Mouse (Mus musculus) right cerebral cortex, adult 2 months (tissue): ENCODE results near the gene Dapk1.
"Not testable (repeated sequence)": the region's sequence is repeated elsewhere in the genome, so short reads cannot be mapped to it uniquely, and the experiment has no call there.

ENCODE experiments used
- DNase-seq, 2 experiments: peaks; one replicate each; pipeline ENCODE4 v3.0.0; 2021 to 2022; ENCODE audit warnings: low spot score in 2 of 2

Dapk1 gene

DNA sequence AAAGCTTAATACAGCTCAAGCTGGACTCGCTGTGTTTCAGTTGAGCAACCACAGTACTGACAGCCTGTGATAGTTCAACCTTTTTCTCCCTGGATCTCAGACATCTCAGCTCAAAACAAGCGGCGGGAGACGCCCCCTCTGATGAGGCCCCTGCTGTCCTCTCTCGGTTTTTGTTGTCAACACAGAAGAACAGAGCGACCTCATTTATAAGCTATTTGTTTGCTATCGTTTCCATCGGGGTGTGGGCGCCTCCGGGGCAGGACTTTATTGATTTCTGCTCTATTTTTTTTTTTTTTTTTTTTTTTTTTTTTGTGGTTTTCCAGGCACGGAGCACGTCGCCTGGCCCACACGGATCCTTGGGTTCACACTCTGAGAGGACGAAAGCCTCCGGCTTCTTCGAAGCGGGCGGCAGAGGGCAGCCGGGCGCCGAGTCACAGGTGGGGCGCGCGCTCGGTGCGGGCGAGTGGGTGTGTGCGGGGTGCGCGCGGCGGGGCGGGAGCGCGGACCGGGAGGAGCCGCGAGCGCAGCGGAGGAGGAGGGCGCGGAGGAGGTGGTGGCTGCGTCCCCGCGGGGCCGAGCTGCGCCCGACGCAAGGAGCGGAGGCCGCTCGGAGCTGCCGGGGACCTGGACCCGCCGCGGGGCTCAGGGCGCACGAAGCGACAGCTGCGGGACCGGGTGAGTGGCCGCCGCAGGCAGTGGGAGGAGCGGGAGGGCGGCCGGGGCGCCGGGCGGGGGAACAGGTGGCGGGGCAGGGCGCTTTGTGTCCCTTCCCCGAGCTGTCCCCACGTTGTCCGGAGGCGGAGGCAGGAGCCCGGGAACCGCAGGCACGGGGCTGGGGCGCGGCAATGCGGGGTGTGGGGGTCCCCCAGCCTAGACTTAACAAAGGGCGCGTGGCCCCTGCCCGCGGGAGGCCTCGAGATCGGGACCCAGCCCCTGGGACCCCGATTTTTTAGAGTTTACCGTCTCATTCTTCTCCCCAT lies at the start of gene Dapk1:
Gene Dapk1, plus strand, starts transcription at position 512 of the 980 bp plus-strand sequence.
- peak; percentile 81 to 82 for DNase-seq

GRCm38 (mm10) chr13:60553326-60553725 lies 48.4 kb upstream of the Dapk1 start:
- no peak for DNase-seq

DNA sequence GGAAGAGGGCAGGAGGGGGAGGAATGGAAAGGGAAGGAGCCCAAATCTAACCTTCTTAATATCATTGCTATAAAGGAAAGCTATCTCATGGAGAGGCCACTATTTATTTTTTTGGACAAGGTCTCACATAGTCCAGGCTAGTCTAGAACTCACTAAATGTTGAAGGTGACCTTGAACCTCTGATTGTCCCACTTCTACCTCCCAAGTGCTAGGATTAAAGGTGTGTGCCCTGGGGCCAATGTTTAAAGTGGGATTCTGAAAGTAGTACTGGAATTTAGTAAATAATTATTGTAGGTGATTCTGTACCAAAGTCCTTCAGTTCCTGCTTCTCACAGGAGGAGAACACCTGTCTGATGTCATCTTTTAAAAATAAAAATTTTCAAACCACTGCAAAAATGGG lies 45.3 kb upstream of the Dapk1 start:
- DNase-seq = no peak

- DNase-seq = no peak
Observed at GRCm38 (mm10) chr13:60556911-60557310, 44.8 kb upstream of the Dapk1 start.

- DNase-seq = peak; percentile 22 to 35
Observed at GRCm38 (mm10) chr13:60564303-60564702, 37.4 kb upstream of the Dapk1 start.

GRCm38 (mm10) chr13:60568934-60569548 lies 32.7 kb upstream of the Dapk1 start:
- no peak for DNase-seq

- DNase-seq = no peak
Observed at GRCm38 (mm10) chr13:60569549-60569941, 32.2 kb upstream of the Dapk1 start.

- no peak for DNase-seq
Observed at GRCm38 (mm10) chr13:60573541-60573940, 28.2 kb upstream of the Dapk1 start.

- no peak for DNase-seq
Observed at GRCm38 (mm10) chr13:60573971-60574370, 27.8 kb upstream of the Dapk1 start.

DNA sequence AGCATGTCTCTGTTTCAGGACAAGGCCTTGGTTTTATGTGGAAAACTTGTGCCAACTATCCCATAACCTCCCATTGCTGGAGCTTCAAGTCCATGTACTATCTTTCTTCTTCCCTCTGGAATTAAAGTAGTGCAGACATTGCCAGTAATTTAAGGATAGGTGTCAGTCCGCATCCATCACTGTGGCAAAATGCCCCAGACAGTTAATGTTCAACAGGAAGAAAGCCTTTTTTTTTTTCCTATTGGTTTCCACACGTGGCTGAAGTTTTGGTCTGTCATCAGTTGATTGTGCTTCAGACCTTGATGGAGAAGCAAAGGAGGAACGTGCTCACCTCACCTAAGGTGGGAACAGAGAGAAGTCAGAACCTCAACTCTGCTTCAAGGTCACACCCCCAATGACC lies 23.2 kb upstream of the Dapk1 start:
- DNase-seq = no peak

DNA sequence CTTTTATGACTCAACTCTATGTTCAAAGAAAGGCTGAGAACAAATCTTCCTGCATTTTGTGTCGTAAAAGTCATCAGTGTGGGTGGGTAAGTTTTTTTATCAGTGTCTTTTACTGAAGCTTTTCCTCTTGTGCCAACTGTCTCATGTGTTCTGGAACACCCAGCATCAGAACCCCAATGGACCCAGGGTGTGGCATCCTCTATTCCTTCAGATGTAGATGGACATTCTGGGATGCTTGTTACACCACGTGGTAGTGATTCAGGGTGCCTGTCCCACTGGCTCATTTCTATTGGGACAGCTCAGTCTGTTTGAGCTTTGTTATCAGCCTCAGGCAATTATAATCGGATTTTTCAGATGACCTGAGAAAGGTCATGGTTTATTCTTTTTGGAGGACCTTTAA lies 6.9 kb upstream of the Dapk1 start:
- no peak for DNase-seq

DNA sequence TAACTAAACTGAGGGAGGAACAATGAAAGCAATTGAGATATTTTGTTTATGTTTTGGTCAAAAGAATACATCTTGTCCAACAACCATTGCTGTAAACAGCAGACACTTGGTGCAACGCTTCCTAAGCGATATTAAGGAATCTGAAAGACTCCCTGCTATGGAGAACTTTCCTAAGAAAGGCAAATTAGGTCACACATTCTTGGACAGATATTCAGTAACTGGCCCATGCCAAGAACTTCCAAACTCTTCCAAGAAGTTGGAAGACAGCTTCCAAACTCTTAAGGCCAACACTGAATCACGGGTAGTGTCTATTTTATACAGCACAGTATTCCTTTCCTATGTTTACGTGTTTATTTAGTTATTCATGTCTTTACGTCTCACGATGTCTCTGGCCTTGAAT lies 6.2 kb upstream of the Dapk1 start:
- DNase-seq = no peak

GRCm38 (mm10) chr13:60602416-60603251 lies 887 bp downstream of the Dapk1 start:
- peak; percentile 44 to 60 for DNase-seq

- DNase-seq = no peak
Observed at GRCm38 (mm10) chr13:60603252-60603562, 1.5 kb downstream of the Dapk1 start.

DNA sequence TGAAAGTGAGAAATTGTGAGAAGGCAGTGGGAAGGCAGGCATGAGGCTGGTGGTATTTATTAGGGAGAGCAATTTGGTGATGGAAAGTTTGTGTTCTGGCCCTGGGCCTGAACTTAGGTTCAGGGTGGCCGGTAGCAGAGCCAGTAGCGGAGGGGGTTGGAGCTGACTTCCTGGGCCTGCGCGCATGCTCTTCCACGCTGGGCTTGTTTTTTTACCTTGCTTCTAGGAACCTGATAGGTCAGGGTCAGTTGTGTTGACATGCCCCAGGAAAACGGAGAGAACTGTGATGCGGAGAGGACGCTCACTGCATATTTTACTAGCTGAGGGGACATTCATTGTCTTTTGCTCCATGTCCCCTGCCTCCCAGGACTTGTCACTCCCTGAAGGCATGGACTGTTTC lies 5.7 kb downstream of the Dapk1 start:
- no peak for DNase-seq

DNA sequence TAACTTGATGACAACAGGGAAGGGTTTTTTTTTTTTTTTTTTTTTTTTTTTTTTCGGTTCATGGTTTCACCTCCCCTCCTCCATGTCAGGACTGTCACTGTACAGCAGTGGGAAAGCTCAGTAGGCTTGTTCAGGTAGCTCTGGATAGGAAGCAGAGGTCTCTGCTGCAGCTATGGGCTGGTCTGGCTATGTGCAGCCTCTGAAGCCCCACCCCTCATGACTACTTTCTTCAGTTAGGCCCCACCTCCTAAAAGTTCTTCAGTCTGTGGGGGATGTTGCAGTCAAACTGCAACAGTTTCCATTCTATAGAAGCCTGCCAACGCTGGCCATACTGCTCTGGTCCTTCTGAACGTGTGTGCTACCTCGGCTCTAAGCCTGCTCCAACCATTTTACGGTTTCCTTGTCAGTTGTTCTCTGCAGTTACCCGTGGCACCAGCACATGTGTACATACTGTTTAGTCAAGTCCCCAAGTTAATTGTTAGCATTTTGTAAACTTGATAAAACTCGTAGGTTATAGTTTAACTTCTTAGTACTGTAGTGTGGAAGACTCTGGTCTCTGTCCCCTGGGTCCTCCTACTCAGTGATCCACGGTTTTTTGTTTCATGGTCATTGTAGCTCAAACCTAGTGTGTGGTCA lies 6.8 kb downstream of the Dapk1 start:
- no peak for DNase-seq

- no peak for DNase-seq
Observed at GRCm38 (mm10) chr13:60609234-60609633, 7.5 kb downstream of the Dapk1 start.

DNA sequence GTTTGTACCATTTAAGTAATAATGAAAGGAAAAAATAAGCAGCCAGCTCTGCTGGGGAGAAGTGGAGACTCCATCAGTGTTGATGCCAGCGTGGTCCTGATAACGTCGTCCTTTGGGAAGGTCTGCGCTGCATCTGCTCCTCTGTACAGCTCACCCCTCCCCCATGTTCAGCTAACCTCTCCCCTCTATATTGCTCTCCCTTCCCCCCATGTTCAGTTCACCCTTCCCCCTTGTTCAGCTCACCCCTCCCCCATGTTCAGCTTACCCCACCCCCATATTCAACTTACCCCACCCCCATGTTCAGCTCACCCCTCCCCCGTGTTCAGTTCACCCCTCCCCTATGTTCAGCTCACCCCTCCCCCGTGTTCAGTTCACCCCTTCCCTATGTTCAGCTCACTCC lies 8.8 kb downstream of the Dapk1 start:
- no peak for DNase-seq

DNA sequence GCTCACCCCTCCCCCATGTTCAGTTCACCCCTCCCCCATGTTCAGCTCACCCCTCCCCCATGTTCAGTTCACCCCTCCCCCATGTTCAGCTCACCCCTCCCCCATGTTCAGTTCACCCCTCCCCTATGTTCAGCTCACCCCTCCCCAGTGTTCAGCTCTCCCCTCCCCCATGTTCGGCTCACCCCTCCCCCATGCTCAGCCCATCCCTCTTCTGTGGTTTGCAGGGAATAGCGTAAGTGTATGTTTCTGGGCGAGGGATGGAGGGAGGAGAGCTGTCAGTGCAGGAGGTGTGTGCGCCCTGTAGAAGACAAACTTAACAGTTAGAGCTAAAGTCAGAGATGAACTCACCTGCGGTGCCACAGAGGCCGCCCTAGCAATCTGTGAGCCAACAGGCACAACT lies 9.2 kb downstream of the Dapk1 start:
- not testable (repeated sequence) for DNase-seq

- no peak for DNase-seq
Observed at GRCm38 (mm10) chr13:60612160-60612559, 10.4 kb downstream of the Dapk1 start.

- DNase-seq = peak in 1 of 2 experiments; percentile 59
Observed at GRCm38 (mm10) chr13:60614154-60614553, 12.4 kb downstream of the Dapk1 start.
